Comparison of ENCODE assay signal across 8 mouse cellular contexts in genomic region chr2:13572647-13573407, GRCm38 (mm10). TPM values are rescaled to one million over a fixed set of nuclear protein-coding genes. Genes with fewer than 3 reads are reported as not detected.
A peak's percentile ranks its signal among the peaks of the same experiment; 100 is the strongest.
DNase-seq lines count a peak whose midpoint lies in the region; ATAC-seq and TF ChIP-seq lines count a peak whose summit lies in the region.

No protein-coding gene starts in this region.

- peak overlapping the region; percentile 87; the same call in 1 of the 2 replicates for H3K9ac ChIP-seq in hindbrain, embryonic 13.5 days
- peak overlapping the region; percentile 98 for H3K9ac ChIP-seq in midbrain, embryonic 11.5 days (ENCODE audit: low read length)

- ATAC-seq in hindbrain, embryonic 13.5 days (ENCODE audit: low FRiP score): 0 out of 2 replicates have a peak, but pooled peaks have one; percentile 4
- ATAC-seq in midbrain, embryonic 11.5 days (ENCODE audit: low FRiP score): peak; percentile 8
- ATAC-seq in megakaryocyte-erythroid progenitor cell, adult 5-6 weeks (replicated peaks; ENCODE audit: low FRiP score, low TSS enrichment, poor library complexity, severe bottlenecking): no peak

- peak overlapping the region; percentile 28; the same call in 1 of the 2 replicates for H3K4me3 ChIP-seq in kidney, adult 2 months (ENCODE audit: insufficient read depth, low read depth, low read length)
- peak overlapping the region; percentile 62 for H3K4me3 ChIP-seq in hindbrain, embryonic 13.5 days
- H3K4me3 ChIP-seq in midbrain, embryonic 11.5 days (ENCODE audit: low read depth, low read length): peak overlapping the region; percentile 98

- H3K4me1 ChIP-seq in kidney, adult 2 months (ENCODE audit: control insufficient read depth, insufficient read depth, low read length): peaks cover 6% of the 10 kb centered on the region; the same call in 1 of the 2 replicates
- H3K4me1 ChIP-seq in hindbrain, embryonic 13.5 days (replicated peaks): peaks cover 40% of the 10 kb centered on the region
- peaks cover 24% of the 10 kb centered on the region for H3K4me1 ChIP-seq in midbrain, embryonic 11.5 days (ENCODE audit: control insufficient read depth, insufficient read depth, low read length)

- H3K27ac ChIP-seq in kidney, adult 2 months (ENCODE audit: insufficient read depth, low read depth, low read length): 0 out of 2 replicates have a peak overlapping the region, but pooled peaks have one; percentile 49
- H3K27ac ChIP-seq in hindbrain, embryonic 13.5 days: peak overlapping the region; percentile 94
- peak overlapping the region; percentile 84 for H3K27ac ChIP-seq in midbrain, embryonic 11.5 days (ENCODE audit: low read depth, low read length)

- no peaks in the 10 kb centered on the region for H3K9me3 ChIP-seq in hindbrain, embryonic 13.5 days
- no peaks in the 10 kb centered on the region for H3K9me3 ChIP-seq in midbrain, embryonic 11.5 days (ENCODE audit: control insufficient read depth, low read length)

- H3K4me2 ChIP-seq in hindbrain, embryonic 13.5 days: peak overlapping the region; percentile 75
- H3K4me2 ChIP-seq in midbrain, embryonic 11.5 days: peak overlapping the region; percentile 65

- peak; percentile 5 for DNase-seq in kidney, adult 2 months
- DNase-seq in kidney, adult 8-10 months: no peak
- peak; percentile 81 for DNase-seq in adipocyte (ENCODE audit: low spot score)
- peak; percentile 93 for DNase-seq in midbrain, embryonic 11.5 days (ENCODE audit: low spot score, missing footprints)
- DNase-seq in layer of hippocampus, postnatal 36 days: no peak
- no peak for DNase-seq in adrenal gland, adult (ENCODE audit: inconsistent age in 2 of 2, low spot score in 1 of 2)

- TF ChIP-seq CTCF in kidney, adult 2 months (conservative IDR thresholded peaks at IDR 0.05; ENCODE audit: insufficient read depth, insufficient read length, low read depth, low read length): no peak

- no peaks in the 10 kb centered on the region for H3K27me3 ChIP-seq in kidney, adult 2 months (replicated peaks; ENCODE audit: control insufficient read depth, insufficient read depth, low read length)
- H3K27me3 ChIP-seq in hindbrain, embryonic 13.5 days: no peaks in the 10 kb centered on the region
- H3K27me3 ChIP-seq in midbrain, embryonic 11.5 days (ENCODE audit: control insufficient read depth, insufficient read depth, low read length): no peaks in the 10 kb centered on the region

- 35% methylated on average over 12 of the region's 12 CpGs for WGBS in kidney, adult 2 months
- WGBS in hindbrain, embryonic 13.5 days: 5% methylated on average over 12 of the region's 12 CpGs
- 3% methylated on average over 12 of the region's 12 CpGs for WGBS in midbrain, embryonic 11.5 days

- TF ChIP-seq POLR2A in kidney, adult 2 months (IDR thresholded peaks at IDR 0.05; ENCODE audit: low read depth, low read length): no peak

- no peaks in the 10 kb centered on the region for H3K36me3 ChIP-seq in kidney, adult 2 months (ENCODE audit: control insufficient read depth, insufficient read depth, low read length)
- H3K36me3 ChIP-seq in hindbrain, embryonic 13.5 days: no peaks in the 10 kb centered on the region; the same call in 1 of the 2 replicates
- peaks cover 5% of the 10 kb centered on the region for H3K36me3 ChIP-seq in midbrain, embryonic 11.5 days (ENCODE audit: control insufficient read depth, insufficient read depth, low read length)

RNA-seq across cellular contexts. Expression of gene Vim, which starts 0.9 kb away (rescaled TPM):
- polyA plus RNA-seq in kidney, adult 2 months (2012; rRNA removed): 194 and 211 TPM in 2 replicates
- polyA plus RNA-seq in hindbrain, embryonic 13.5 days (2015; fragmentation: Nextera tagmentation; extraction: Ambion mirVana): 727 and 758 TPM in 2 replicates
- polyA plus RNA-seq in midbrain, embryonic 11.5 days (2014; fragmentation: Nextera tagmentation; extraction: Ambion mirVana): 1,500 and 1,513 TPM in 2 replicates
- total RNA-seq in layer of hippocampus, postnatal 36 days (2021): 10 to 100 TPM; 50.9 to 65.9 TPM
- 92.3 and 119 TPM in 2 replicates for total RNA-seq in megakaryocyte-erythroid progenitor cell, adult 5-6 weeks (2014; fragmentation: Nextera tagmentation)
- 214 and 318 TPM in 2 replicates for total RNA-seq in megakaryocyte-erythroid progenitor cell, adult 5-6 weeks (2017)

RNA-seq across cellular contexts. Expression of gene Trdmt1, which starts 28.4 kb away (rescaled TPM):
- polyA plus RNA-seq in kidney, adult 2 months (2012; rRNA removed): 3.4 and 5.5 TPM in 2 replicates
- 7.8 and 9.7 TPM in 2 replicates for polyA plus RNA-seq in hindbrain, embryonic 13.5 days (2015; fragmentation: Nextera tagmentation; extraction: Ambion mirVana)
- polyA plus RNA-seq in midbrain, embryonic 11.5 days (2014; fragmentation: Nextera tagmentation; extraction: Ambion mirVana): 9.6 and 12.7 TPM in 2 replicates
- 1 to 10 TPM; 4.8 to 6.2 TPM for total RNA-seq in layer of hippocampus, postnatal 36 days (2021)
- total RNA-seq in megakaryocyte-erythroid progenitor cell, adult 5-6 weeks (2014; fragmentation: Nextera tagmentation): 7.0 and 17.3 TPM in 2 replicates
- 9.3 and 14.4 TPM in 2 replicates for total RNA-seq in megakaryocyte-erythroid progenitor cell, adult 5-6 weeks (2017)

Comparison
In these comparisons a context has a peak if more than half of its experiments do, and no peak if none do; other contexts are left out.
1. DNase-seq: peak in kidney, adult 2 months (single experiment), adipocyte (single experiment) and midbrain, embryonic 11.5 days (single experiment); none in kidney, adult 8-10 months (0 of 2), layer of hippocampus, postnatal 36 days (0 of 2) and adrenal gland, adult (0 of 2).
2. H3K4me3 ChIP-seq: peak in every context shown above with its lines; median percentile 98 in midbrain, embryonic 11.5 days; 62 in hindbrain, embryonic 13.5 days; 28 in kidney, adult 2 months.
3. Peak in every context shown above with its lines, with median percentiles within 50 percentile points of each other: H3K27ac ChIP-seq.